Mouse (Mus musculus): ENCODE results near the gene Arsb. TPM values are rescaled to one million over a fixed set of nuclear protein-coding genes. Genes with fewer than 3 reads are reported as not detected.

Gene Arsb
- polyA plus RNA-seq (2014; fragmentation: Nextera tagmentation; extraction: Ambion mirVana), result 5.8 and 6.3 TPM in 2 replicates

GRCm38 (mm10) chr13:93771588-93772278, at the start of gene Arsb:
Arsb (plus strand) TSS chr13:93771630.
- Histone ChIP-seq H3K27ac (ENCODE audit: low read depth, low read length) (peak within 1 kb of the TSS; percentile 21), H3K27me3 (replicated peaks; ENCODE audit: control insufficient read depth, insufficient read depth, low read length) (peaks cover 4% of the 10 kb centered on the region; the same call in 1 of the 2 replicates), H3K4me2 (peak within 1 kb of the TSS; percentile 97), H3K9me3 (ENCODE audit: control insufficient read depth, low read length) (no peaks in the 10 kb centered on the region), H3K4me1 (replicated peaks; ENCODE audit: control insufficient read depth, insufficient read depth, low read length) (peaks cover 2% of the 10 kb centered on the region; the same call in 1 of the 2 replicates), H3K36me3 (ENCODE audit: control insufficient read depth, insufficient read depth, low read length) (no peaks in the 10 kb centered on the region), H3K9ac (ENCODE audit: low read depth, low read length) (peak within 1 kb of the TSS; percentile 70), H3K4me3 (ENCODE audit: low read depth, low read length) (peak within 1 kb of the TSS; percentile 63)
- ATAC-seq (replicated peaks; ENCODE audit: low FRiP score), result peak; percentile 91
- peak; percentile 78 for DNase-seq (ENCODE audit: low spot score)
- WGBS, result under 1% methylated on average over 66 of the region's 66 CpGs

- Histone ChIP-seq H3K4me2 (no peak overlapping the region), H3K4me3 (ENCODE audit: low read depth, low read length) (no peak overlapping the region), H3K36me3 (ENCODE audit: control insufficient read depth, insufficient read depth, low read length) (no peaks in the 10 kb centered on the region), H3K4me1 (replicated peaks; ENCODE audit: control insufficient read depth, insufficient read depth, low read length) (no peaks in the 10 kb centered on the region), H3K27me3 (replicated peaks; ENCODE audit: control insufficient read depth, insufficient read depth, low read length) (no peaks in the 10 kb centered on the region), H3K9me3 (ENCODE audit: control insufficient read depth, low read length) (no peaks in the 10 kb centered on the region), H3K27ac (ENCODE audit: low read depth, low read length) (no peak overlapping the region), H3K9ac (ENCODE audit: low read depth, low read length) (no peak overlapping the region)
- WGBS, result 79% methylated on average over 4 of the region's 4 CpGs
- DNase-seq (ENCODE audit: low spot score), result no peak
- no peak for ATAC-seq (replicated peaks; ENCODE audit: low FRiP score)
Observed at GRCm38 (mm10) chr13:93721916-93722315, 49.5 kb upstream of the Arsb start.

- WGBS, result 83% methylated on average over 3 of the region's 3 CpGs
- ATAC-seq (replicated peaks; ENCODE audit: low FRiP score) (no peak), DNase-seq (ENCODE audit: low spot score) (no peak)
- Histone ChIP-seq H3K36me3 (ENCODE audit: control insufficient read depth, insufficient read depth, low read length) (no peaks in the 10 kb centered on the region), H3K27me3 (replicated peaks; ENCODE audit: control insufficient read depth, insufficient read depth, low read length) (no peaks in the 10 kb centered on the region), H3K4me2 (no peak overlapping the region), H3K4me1 (replicated peaks; ENCODE audit: control insufficient read depth, insufficient read depth, low read length) (no peaks in the 10 kb centered on the region), H3K27ac (ENCODE audit: low read depth, low read length) (no peak overlapping the region), H3K9ac (ENCODE audit: low read depth, low read length) (no peak overlapping the region), H3K4me3 (ENCODE audit: low read depth, low read length) (no peak overlapping the region), H3K9me3 (ENCODE audit: control insufficient read depth, low read length) (no peaks in the 10 kb centered on the region)
Observed at GRCm38 (mm10) chr13:93723455-93723854, 48.0 kb upstream of the Arsb start.

- DNase-seq (ENCODE audit: low spot score) (no peak), ATAC-seq (replicated peaks; ENCODE audit: low FRiP score) (no peak)
- no peak overlapping the region for H3K27ac ChIP-seq (ENCODE audit: low read depth, low read length)
- no peak overlapping the region for H3K4me2 ChIP-seq
- 30% methylated on average over 2 of the region's 2 CpGs for WGBS
- H3K4me1 ChIP-seq (replicated peaks; ENCODE audit: control insufficient read depth, insufficient read depth, low read length), result no peaks in the 10 kb centered on the region
- H3K4me3 ChIP-seq (ENCODE audit: low read depth, low read length), result no peak overlapping the region
- H3K36me3 ChIP-seq (ENCODE audit: control insufficient read depth, insufficient read depth, low read length), result no peaks in the 10 kb centered on the region
- no peak overlapping the region for H3K9ac ChIP-seq (ENCODE audit: low read depth, low read length)
- no peaks in the 10 kb centered on the region for H3K27me3 ChIP-seq (replicated peaks; ENCODE audit: control insufficient read depth, insufficient read depth, low read length)
- H3K9me3 ChIP-seq (ENCODE audit: control insufficient read depth, low read length), result no peaks in the 10 kb centered on the region
Observed at GRCm38 (mm10) chr13:93724206-93724605, 47.2 kb upstream of the Arsb start.

- Histone ChIP-seq H3K9ac (ENCODE audit: low read depth, low read length) (no peak overlapping the region), H3K27ac (ENCODE audit: low read depth, low read length) (no peak overlapping the region), H3K4me2 (no peak overlapping the region), H3K9me3 (ENCODE audit: control insufficient read depth, low read length) (no peaks in the 10 kb centered on the region), H3K4me1 (replicated peaks; ENCODE audit: control insufficient read depth, insufficient read depth, low read length) (no peaks in the 10 kb centered on the region), H3K36me3 (ENCODE audit: control insufficient read depth, insufficient read depth, low read length) (no peaks in the 10 kb centered on the region), H3K27me3 (replicated peaks; ENCODE audit: control insufficient read depth, insufficient read depth, low read length) (no peaks in the 10 kb centered on the region), H3K4me3 (ENCODE audit: low read depth, low read length) (no peak overlapping the region)
- ATAC-seq (replicated peaks; ENCODE audit: low FRiP score), result no peak
- 78% methylated on average over 5 of the region's 5 CpGs for WGBS
- no peak for DNase-seq (ENCODE audit: low spot score)
Observed at GRCm38 (mm10) chr13:93735131-93735636, 36.2 kb upstream of the Arsb start.

- 57% methylated on average over 8 of the region's 8 CpGs for WGBS
- no peak overlapping the region for H3K9ac ChIP-seq (ENCODE audit: low read depth, low read length)
- no peaks in the 10 kb centered on the region for H3K4me1 ChIP-seq (replicated peaks; ENCODE audit: control insufficient read depth, insufficient read depth, low read length)
- H3K36me3 ChIP-seq (ENCODE audit: control insufficient read depth, insufficient read depth, low read length), result no peaks in the 10 kb centered on the region
- DNase-seq (ENCODE audit: low spot score) (no peak), ATAC-seq (replicated peaks; ENCODE audit: low FRiP score) (no peak)
- no peak overlapping the region for H3K4me2 ChIP-seq
- no peaks in the 10 kb centered on the region for H3K27me3 ChIP-seq (replicated peaks; ENCODE audit: control insufficient read depth, insufficient read depth, low read length)
- no peak overlapping the region for H3K4me3 ChIP-seq (ENCODE audit: low read depth, low read length)
- H3K27ac ChIP-seq (ENCODE audit: low read depth, low read length), result no peak overlapping the region
- H3K9me3 ChIP-seq (ENCODE audit: control insufficient read depth, low read length), result no peaks in the 10 kb centered on the region
Observed at GRCm38 (mm10) chr13:93744118-93744517, 27.3 kb upstream of the Arsb start.

GRCm38 (mm10) chr13:93752597-93753400, 18.6 kb upstream of the Arsb start:
- H3K9me3 ChIP-seq (ENCODE audit: control insufficient read depth, low read length), result no peaks in the 10 kb centered on the region

GRCm38 (mm10) chr13:93755084-93755483, 16.3 kb upstream of the Arsb start:
- no peak for DNase-seq (ENCODE audit: low spot score)
- 63% methylated on average over 4 of the region's 4 CpGs for WGBS
- Histone ChIP-seq H3K27me3 (replicated peaks; ENCODE audit: control insufficient read depth, insufficient read depth, low read length) (no peaks in the 10 kb centered on the region), H3K4me2 (no peak overlapping the region), H3K36me3 (ENCODE audit: control insufficient read depth, insufficient read depth, low read length) (no peaks in the 10 kb centered on the region), H3K4me3 (ENCODE audit: low read depth, low read length) (no peak overlapping the region), H3K9me3 (ENCODE audit: control insufficient read depth, low read length) (no peaks in the 10 kb centered on the region), H3K4me1 (replicated peaks; ENCODE audit: control insufficient read depth, insufficient read depth, low read length) (no peaks in the 10 kb centered on the region; the same call in 1 of the 2 replicates), H3K27ac (ENCODE audit: low read depth, low read length) (no peak overlapping the region), H3K9ac (ENCODE audit: low read depth, low read length) (no peak overlapping the region)
- ATAC-seq (replicated peaks; ENCODE audit: low FRiP score), result no peak

More at GRCm38 (mm10) chr13:93752597-93753400, 18.6 kb upstream of the Arsb start:
- DNase-seq (ENCODE audit: low spot score) (no peak), ATAC-seq (replicated peaks; ENCODE audit: low FRiP score) (no peak)
- Histone ChIP-seq H3K4me1 (replicated peaks; ENCODE audit: control insufficient read depth, insufficient read depth, low read length) (no peaks in the 10 kb centered on the region; the same call in 1 of the 2 replicates), H3K9ac (ENCODE audit: low read depth, low read length) (no peak overlapping the region), H3K27me3 (replicated peaks; ENCODE audit: control insufficient read depth, insufficient read depth, low read length) (no peaks in the 10 kb centered on the region), H3K36me3 (ENCODE audit: control insufficient read depth, insufficient read depth, low read length) (no peaks in the 10 kb centered on the region), H3K27ac (ENCODE audit: low read depth, low read length) (no peak overlapping the region), H3K4me2 (no peak overlapping the region), H3K4me3 (ENCODE audit: low read depth, low read length) (no peak overlapping the region)
- WGBS, result 69% methylated on average over 14 of the region's 14 CpGs

Measured in liver, embryonic 11.5 days (tissue).